Mouse (Mus musculus): Measurements from ENCODE around the gene Rorc.

The Rorc gene

DNA sequence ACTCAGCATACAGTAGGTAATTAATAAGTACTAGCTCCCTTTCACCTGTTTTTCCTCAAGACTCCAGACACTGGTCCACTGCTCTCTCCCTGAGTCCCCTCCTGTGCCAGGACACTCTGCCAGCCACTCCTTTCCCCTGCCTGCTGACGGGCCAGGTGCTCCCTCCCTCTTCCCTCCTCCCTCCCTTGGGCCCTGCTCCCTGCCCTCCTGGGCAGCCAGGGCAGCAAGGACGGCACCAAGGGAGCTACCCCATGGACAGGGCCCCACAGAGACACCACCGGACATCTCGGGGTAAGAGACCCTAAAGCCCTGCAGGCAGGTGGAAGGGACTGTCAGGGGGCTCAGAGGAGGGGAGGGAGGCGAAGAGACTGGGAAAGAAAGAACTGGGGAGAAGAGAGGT, at the start of gene Rorc:
TSS of gene Rorc (plus strand) at position 154 of the 400 bp plus-strand sequence.
- no peak for DNase-seq (ENCODE audit: low read depth)

DNA sequence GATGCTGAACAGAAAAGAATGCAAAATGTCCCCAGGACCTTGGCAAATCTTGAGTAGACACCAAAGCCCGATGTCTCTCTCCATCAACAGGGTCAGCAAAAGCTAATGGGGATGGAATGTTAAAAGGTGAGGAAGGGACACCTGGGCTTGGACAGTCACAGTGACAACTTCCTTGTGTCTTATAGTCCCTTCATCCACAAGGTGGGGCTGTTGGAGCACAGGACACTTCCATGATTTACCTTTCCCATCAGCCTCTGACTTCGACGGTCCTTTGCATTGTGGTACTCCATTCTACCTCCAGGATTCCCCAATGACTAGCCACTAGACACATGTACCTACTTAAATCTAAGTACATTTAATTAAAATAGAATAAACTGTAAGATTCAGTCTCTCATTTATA, 43.9 kb upstream of the Rorc start:
- DNase-seq (ENCODE audit: low read depth) = no peak

GRCm38 (mm10) chr3:94334442-94334841, 38.2 kb upstream of the Rorc start:
- peak; percentile 4 for DNase-seq (ENCODE audit: low read depth)

- no peak for DNase-seq (ENCODE audit: low read depth)
Observed at GRCm38 (mm10) chr3:94338522-94338921, 34.1 kb upstream of the Rorc start.

- DNase-seq (ENCODE audit: low read depth) = no peak
Observed at GRCm38 (mm10) chr3:94341959-94342422, 30.6 kb upstream of the Rorc start, which contains the start of gene Them5. TSS of gene Them5 (plus strand) at chr3:94342099.

DNA sequence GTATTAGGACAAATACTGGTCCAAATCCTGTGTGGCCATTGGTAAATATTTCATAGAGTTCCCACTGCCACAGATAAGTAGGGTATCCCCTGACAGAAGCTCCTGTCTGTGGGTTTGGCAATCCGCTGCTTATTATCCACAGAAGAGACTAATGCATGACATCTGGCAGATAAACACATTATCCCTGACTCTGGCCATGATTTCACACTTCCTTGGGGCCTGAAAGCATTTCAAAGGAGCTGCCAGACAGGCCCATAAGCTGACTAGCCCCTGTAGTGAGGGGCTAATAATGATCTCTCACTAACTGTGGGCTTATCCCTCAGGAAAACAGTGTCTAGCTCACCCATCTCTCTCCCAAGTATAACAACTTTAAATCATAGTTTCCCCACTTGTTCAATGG, 30.0 kb upstream of the Rorc start:
- DNase-seq (ENCODE audit: low read depth) = no peak

- DNase-seq (ENCODE audit: low read depth) = no peak
Observed at GRCm38 (mm10) chr3:94344182-94344581, 28.4 kb upstream of the Rorc start.

- DNase-seq (ENCODE audit: low read depth) = no peak
Observed at GRCm38 (mm10) chr3:94344897-94345296, 27.7 kb upstream of the Rorc start.

- DNase-seq (ENCODE audit: low read depth) = no peak
Observed at GRCm38 (mm10) chr3:94348146-94348545, 24.4 kb upstream of the Rorc start.

DNA sequence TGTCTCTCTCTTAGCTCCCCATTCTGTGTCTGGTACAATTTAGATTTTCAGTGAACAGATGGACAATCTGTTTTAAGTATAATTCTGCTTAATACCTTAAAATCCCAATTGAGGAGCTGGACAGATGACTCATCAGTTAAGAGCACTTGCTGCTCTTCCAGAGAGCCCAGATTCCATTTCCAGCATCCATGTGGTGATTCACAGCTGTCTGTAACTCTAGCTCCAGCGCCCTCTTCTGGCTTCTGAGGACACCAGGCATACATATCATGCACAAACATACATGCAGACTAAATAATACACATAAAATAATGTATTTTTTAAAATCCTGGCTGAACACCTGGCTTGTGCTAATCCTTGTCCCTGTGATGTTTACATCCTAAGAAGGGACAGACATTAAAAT, 11.8 kb upstream of the Rorc start:
- no peak for DNase-seq (ENCODE audit: low read depth)

DNA sequence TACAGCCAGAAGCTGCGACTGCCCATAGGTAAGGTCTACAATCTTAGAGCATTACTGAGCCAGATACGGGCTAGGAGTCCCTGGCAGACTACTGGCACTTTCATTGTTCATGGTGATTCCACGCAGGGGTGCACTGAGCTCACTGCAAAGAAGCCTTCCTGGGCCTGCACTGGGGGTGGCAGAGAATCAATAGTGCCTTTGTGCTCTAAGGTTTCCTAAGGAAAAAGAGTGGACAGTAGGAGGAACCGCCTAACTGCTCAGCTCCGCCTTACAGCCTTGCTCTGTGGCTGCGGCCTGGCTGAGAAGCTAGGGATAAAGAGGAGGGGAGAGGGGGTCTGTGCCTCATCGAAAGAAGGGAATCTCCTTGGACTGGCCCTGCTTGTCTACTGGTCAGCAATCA, 10.5 kb upstream of the Rorc start, which contains the start of gene C2cd4d:
TSS of gene C2cd4d (plus strand) at position 301 of the 400 bp plus-strand sequence.
- no peak for DNase-seq (ENCODE audit: low read depth)

DNA sequence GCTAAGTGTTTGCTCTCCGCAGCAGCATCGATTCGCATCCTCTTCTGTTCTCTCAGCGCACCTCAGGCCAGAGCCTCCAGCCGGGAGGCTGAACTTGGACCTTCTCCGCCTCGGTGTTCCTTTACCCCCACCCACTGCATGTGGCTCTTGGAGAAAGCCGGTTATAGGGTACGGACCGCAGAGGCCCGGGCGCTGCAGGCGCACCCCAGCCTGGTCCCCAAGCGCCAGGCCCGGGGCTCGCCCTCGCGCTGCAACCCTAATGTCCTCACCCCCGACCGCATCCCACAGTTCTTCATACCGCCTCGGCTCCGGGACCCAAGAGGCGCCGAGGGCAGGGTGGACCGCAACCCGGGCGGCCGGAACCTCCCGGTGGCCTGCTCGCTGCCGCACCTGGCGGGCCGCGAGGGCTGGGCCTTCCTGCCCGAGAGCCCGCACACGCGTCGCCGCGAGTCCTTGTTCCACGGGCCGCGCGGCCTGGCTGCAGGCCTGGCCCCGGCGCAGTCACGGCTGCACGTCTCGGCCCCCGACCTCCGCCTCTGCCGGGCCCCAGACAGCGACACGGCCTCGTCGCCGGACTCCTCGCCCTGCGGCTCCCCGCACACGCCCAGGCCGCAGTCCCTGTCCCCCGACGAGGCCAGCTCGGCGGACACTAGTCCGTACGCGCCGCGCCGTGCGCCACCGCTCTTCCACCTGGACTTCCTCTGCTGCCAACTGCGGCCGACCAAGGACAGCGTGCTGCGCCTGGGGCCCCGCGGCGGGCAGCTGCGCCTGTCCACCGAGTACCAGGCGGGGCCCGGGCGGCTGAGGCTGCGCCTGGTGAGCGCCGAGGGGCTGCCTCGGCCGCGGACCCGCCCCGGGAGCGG, 9.1 kb upstream of the Rorc start:
- DNase-seq (ENCODE audit: low read depth) = no peak

DNA sequence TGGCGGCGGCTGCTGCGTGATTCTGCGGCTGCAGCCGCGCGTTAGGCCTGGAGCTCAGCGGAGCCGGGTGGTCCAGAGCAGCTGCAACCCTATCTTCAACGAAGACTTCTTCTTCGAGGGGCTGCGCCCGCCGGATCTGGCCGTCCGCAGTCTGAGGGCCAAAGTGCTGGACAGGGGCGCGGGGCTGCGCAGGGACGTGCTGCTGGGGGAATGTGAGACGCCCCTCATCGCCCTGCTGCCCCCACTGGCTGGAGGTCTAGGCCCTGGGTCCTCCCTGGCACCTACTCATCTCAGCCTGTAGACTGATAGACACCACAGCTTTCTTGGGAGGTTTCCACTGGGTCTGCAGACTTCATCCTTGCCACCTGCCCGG, 8.5 kb upstream of the Rorc start:
- no peak for DNase-seq (ENCODE audit: low read depth)

DNA sequence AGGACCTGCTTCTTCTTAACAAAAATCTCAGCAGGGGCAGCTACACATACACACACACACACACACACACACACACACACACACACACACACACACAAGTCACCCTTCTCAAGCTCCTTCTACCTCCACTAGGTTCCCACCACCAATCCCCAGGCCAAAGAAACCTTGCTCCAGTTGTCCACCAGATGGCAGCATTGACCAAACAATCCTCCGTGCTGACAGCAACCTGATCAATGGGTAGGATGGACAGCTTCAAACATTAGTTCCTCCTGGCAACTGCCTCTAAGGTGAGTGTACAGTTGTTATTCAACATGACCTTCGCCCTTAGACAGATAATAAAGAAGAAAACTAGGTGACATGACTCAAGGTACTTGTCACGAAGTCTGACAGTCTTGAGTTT, 5.8 kb upstream of the Rorc start:
- peak; percentile 46 for DNase-seq (ENCODE audit: low read depth)

- no peak for DNase-seq (ENCODE audit: low read depth)
Observed at GRCm38 (mm10) chr3:94367511-94367910, 5.1 kb upstream of the Rorc start.

DNA sequence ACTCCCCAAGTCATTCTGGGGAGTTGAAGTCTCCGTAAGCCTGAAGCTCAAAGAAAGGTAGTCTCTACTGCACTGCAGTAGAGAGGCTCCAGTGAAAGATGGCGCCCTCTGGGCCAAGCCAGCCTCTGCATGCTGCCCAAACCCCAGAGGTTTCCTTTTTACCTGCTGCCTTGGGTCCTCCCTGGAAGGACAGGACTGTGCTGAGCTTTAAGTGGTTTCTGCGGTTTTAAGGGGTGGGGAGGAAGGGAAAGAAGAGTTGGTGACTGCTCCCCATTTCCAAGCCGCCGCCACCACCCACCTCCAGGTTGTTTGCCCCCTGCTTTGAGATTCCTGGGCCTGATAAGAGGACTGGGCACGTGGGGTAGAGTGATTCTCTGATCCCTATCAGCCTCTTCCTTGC, 4.0 kb upstream of the Rorc start:
- no peak for DNase-seq (ENCODE audit: low read depth)

GRCm38 (mm10) chr3:94369709-94370108, 2.9 kb upstream of the Rorc start:
- no peak for DNase-seq (ENCODE audit: low read depth)

DNA sequence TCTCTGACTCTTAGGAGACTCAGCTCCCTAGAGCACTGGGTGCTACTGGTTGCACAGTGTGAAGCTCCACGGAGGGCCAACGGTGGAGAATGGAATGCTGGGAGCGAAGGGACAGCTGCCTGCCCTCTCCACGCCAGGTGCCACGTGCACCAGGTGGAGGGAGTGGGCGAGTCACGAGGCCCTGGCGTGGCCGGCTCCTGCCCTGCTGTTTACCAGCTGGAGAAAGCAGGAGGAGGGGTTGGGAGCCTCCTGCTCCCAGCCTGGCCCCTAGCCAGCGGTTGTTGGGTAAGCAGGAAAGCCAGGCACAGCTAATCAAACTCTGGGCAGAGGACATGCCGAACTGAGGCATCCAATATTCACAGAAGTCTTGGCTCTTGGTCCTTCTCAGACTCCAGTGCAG, 957 bp upstream of the Rorc start:
- peak; percentile 54 for DNase-seq (ENCODE audit: low read depth)

- no peak for DNase-seq (ENCODE audit: low read depth)
Observed at GRCm38 (mm10) chr3:94372038-94372437, 556 bp upstream of the Rorc start.

DNA sequence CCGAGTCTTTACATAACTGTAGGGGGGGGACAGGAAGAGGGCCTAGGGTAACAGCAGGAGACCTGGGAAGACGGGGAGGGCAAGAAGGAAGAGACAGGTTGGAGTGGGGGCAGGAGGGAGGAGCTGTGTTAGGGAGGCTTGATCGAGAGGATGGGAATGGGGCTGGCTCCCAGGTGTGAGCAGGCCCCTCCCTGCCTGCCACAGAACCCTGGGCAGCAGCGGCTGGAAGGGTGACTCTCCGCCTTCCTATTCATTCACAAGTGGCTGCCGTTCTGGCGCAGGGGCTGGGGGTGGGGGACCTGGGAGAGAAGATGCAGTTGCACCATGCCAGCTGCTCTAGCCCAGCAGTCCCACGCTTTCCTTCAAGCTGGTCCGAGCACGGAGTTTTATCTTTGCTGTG, 496 bp downstream of the Rorc start:
- DNase-seq (ENCODE audit: low read depth) = no peak

GRCm38 (mm10) chr3:94373597-94374011, 1.0 kb downstream of the Rorc start:
- no peak for DNase-seq (ENCODE audit: low read depth)

GRCm38 (mm10) chr3:94374636-94375035, 2.0 kb downstream of the Rorc start:
- no peak for DNase-seq (ENCODE audit: low read depth)

DNA sequence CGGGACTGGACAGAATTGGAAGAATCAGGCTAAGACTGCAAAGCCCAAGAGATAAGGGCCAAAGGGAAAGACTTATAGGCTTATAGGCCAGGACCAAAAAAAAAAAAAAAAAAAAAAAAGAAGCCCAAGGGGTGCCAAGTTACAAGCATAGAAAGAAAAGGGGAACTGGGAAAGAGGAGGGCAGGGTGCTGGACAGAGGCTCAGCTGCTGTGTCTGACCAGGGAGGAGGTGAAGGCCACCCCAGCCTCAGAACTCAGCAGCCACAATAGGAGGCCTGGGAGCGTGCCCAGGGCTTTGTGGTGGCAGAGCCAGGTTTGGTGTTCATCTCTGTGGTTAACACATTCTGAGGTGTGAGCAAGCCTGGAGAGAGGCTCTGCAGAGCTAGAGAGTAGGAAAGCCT, 2.6 kb downstream of the Rorc start:
- no peak for DNase-seq (ENCODE audit: low read depth)

DNA sequence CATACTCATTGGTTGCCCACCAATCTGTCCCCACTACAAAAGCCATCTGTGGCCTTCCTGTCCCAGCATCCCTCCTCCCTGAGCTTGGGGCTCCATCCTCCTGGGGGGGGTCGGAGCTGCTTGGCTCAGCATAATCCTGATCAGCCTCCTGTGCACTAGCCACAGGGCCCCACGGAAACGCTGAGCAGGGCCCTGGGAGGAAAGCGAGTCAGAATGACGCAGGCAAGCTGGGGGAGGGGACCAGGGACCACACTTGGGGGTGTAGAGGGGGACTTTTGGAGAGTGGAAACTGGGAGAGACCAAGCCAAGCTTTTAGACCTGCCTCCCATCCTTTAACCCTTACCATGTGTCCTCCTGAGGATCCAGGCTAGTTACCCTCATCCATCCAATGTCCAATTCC, 3.3 kb downstream of the Rorc start:
- no peak for DNase-seq (ENCODE audit: low read depth)

Measured in fibroblast of lung, adult 2 months (primary cell).